Mouse (Mus musculus): ENCODE data around the gene Cd83. TPM values are rescaled to one million over a fixed set of nuclear protein-coding genes. Genes with fewer than 3 reads are reported as not detected.

The Cd83 gene
- polyA plus RNA-seq, 1 experiment, result not detected

GRCm38 (mm10) chr13:43817461-43817860, 32.9 kb downstream of the Cd83 start:
- TF ChIP-seq GATA1 (IDR thresholded peaks at IDR 0.05; ENCODE audit: low read length), result no peak

GRCm38 (mm10) chr13:43818307-43819019, 33.9 kb downstream of the Cd83 start:
- TF ChIP-seq GATA1 (IDR thresholded peaks at IDR 0.05; ENCODE audit: low read length), result no peak

GRCm38 (mm10) chr13:43819020-43819310, 34.4 kb downstream of the Cd83 start:
- no peak for TF ChIP-seq GATA1 (IDR thresholded peaks at IDR 0.05; ENCODE audit: low read length)

- no peak for TF ChIP-seq GATA1 (IDR thresholded peaks at IDR 0.05; ENCODE audit: low read length)
Measured at GRCm38 (mm10) chr13:43820071-43820470, 35.5 kb downstream of the Cd83 start.

- TF ChIP-seq GATA1 (IDR thresholded peaks at IDR 0.05; ENCODE audit: low read length), result no peak
Measured at GRCm38 (mm10) chr13:43822306-43822705, 37.7 kb downstream of the Cd83 start.

- TF ChIP-seq GATA1 (IDR thresholded peaks at IDR 0.05; ENCODE audit: low read length), result no peak
Measured at GRCm38 (mm10) chr13:43828648-43829047, 44.1 kb downstream of the Cd83 start.

GRCm38 (mm10) chr13:43830892-43831673, 46.5 kb downstream of the Cd83 start:
- no peak for TF ChIP-seq GATA1 (IDR thresholded peaks at IDR 0.05; ENCODE audit: low read length)

- no peak for TF ChIP-seq GATA1 (IDR thresholded peaks at IDR 0.05; ENCODE audit: low read length)
Measured at GRCm38 (mm10) chr13:43832731-43833130, 48.2 kb downstream of the Cd83 start.

GRCm38 (mm10) chr13:43836376-43836775, 51.8 kb downstream of the Cd83 start:
- TF ChIP-seq GATA1 (IDR thresholded peaks at IDR 0.05; ENCODE audit: low read length), result no peak

GRCm38 (mm10) chr13:43837812-43838211, 53.2 kb downstream of the Cd83 start:
- no peak for TF ChIP-seq GATA1 (IDR thresholded peaks at IDR 0.05; ENCODE audit: low read length)

- no peak for TF ChIP-seq GATA1 (IDR thresholded peaks at IDR 0.05; ENCODE audit: low read length)
Measured at GRCm38 (mm10) chr13:43845151-43845550, 60.6 kb downstream of the Cd83 start.

GRCm38 (mm10) chr13:43847186-43847585, 62.6 kb downstream of the Cd83 start:
- TF ChIP-seq GATA1 (IDR thresholded peaks at IDR 0.05; ENCODE audit: low read length), result no peak

GRCm38 (mm10) chr13:43849816-43850215, 65.2 kb downstream of the Cd83 start:
- no peak for TF ChIP-seq GATA1 (IDR thresholded peaks at IDR 0.05; ENCODE audit: low read length)

- TF ChIP-seq GATA1 (IDR thresholded peaks at IDR 0.05; ENCODE audit: low read length), result no peak
Measured at GRCm38 (mm10) chr13:43851108-43851507, 66.5 kb downstream of the Cd83 start.

Other genes with a start within 250 kb of the Cd83 start
- gene Mcur1, start 224.6 kb upstream of the Cd83 start, polyA plus RNA-seq (2012), result 8.0 and 11.8 TPM in 2 replicates
- gene Rnf182, start 169.1 kb upstream of the Cd83 start, polyA plus RNA-seq (2012), result not detected in 2 replicates

All from G1E-ER4 (cell line).